Mouse (Mus musculus) R1 (cell line): ENCODE results near the gene Rnf11.
"Not testable (repeated sequence)": the region's sequence is repeated elsewhere in the genome, so short reads cannot be mapped to it uniquely, and the experiment has no call there.

ENCODE experiments used
- DNase-seq: peaks from one replicate; pipeline ENCODE4 v3.0.0-alpha.2; 2018; ENCODE audit warnings: low read depth, low spot score

Rnf11 gene

DNA sequence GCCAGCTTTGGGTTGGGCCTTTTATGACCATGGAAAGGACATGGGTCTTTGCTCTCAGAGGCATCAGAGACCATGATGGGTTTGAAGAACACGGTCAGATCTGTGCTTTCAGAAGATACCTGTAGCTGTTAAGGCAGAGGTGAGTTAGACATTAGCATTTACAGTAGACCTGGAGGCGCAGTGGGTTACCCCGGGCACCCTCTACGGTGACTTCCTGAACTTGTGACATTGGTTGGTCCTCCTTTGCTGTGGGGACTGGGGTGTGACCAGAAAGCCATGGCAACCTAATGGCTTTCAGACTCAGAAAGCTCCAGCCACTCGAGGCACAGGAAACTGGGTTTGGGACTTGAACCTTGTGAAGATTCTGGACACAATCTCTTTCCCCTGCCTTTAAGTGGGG is 72.3 kb downstream of the Rnf11 start:
- DNase-seq, result no peak

DNA sequence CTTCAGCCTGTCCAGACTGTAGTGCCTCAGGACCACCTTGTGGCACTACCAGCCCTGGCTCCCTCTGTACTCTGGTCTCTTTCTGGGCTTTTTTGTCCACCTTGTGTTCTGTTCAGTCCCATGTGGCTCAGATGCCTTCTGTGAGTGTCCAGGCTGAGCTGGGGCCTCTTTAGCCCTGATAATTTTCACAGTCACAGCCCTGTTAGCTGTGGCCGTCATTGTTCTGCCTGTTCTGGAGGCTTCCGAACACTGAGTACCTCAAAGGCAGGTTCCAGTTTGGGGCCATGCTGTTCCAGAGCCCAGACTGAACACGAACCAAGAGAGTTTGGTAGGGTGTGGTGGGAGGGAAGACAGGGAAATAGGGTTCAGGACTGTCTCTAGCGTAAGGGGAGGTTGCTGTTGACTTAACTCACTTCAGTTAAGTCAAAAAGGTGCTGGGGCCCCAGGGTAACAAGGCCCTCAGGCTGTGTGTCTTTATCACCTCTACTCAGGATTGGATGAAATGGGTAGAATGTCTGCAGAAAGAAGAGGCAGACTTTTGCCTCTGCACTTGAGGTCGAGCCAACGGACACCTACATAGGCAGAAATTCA is 73.1 kb downstream of the Rnf11 start:
- DNase-seq, result no peak

DNA sequence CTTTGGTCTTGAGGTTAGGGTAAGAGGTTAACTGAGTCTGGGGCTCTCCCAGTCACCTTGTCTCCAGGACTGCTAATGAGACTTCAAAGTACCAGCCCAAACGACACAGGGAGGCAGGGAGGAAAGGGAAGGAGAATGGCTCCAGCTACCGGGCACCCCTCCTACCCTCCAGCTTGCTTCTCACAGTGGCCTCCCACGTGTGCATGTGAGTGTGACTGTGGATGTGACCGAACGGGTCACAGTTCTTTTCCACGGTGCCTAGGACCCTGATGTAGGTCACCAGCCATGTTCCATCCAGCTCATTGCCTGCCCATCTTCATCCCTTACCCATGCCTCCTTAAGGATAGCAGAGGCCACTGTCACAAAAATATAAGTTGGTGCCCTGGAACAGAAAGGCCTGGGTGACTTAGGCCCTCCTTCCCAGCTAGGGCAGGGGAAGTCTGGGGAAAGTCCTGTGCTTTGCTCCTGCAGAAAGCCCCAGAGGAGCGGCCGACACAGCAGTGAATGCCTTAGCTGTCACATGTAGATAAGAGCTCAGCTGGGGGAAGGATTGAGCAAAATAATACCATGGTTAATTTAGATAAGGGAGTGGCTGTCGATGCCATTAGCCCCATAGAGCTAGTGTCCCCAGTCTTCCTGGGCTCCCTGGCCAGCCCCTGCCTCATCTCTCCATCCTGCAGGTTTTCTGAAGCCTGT is 73.7 kb downstream of the Rnf11 start:
- no peak for DNase-seq

GRCm38 (mm10) chr4:109407701-109408485 is 76.6 kb downstream of the Rnf11 start:
- no peak for DNase-seq

DNA sequence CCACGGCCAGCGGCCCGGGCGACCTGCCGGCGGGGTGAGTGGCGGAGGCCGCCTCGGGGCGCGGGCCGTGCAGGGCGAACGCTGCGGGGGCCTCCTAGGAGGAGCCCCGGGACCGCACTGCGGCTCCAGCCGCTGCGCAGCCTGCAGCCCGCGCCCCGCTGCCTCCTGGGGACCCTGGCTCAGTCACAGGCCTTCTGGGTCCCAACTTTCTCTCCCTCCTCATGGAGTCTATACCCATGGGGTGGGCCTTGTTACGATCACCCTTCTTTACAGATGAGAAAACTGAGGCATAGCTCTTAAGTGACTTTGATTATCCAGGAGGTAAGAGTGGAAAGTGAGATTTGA is 77.4 kb downstream of the Rnf11 start:
- peak; percentile 21 for DNase-seq

DNA sequence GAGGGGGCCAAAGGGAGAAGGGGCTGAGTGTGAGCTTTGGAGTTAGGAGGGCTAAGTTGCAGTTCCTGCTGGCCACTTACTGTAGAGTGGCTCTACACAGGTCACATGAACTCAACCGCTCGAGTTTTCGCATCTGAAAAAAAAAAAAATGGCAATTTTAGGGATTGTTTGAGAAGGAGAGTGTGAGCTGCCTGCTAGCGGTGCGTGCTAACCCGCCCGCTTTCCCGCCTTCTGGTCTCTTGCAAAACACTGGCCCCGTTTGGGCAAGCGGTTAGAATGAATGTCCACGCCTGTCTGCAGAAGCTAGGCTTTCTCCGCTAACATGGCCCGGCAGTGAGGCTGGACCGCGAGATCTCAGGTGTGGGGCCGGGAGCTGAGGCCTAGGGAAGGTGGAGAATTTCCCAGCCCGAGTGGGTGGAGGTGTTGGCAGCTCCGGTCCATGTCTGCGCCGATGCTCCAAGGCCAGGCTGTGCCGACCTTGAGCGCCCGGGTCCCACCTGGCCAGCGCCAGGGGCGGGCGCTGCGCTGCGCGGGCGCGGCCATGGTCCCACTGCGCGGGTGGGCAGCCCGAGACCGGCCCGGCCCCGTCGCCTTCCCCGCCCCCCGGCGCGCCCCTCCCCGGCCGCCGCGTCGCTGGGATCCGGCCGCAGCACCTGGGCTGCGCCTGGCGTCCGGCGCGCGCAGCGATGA is 77.9 kb downstream of the Rnf11 start, which contains the start of gene Ttc39a:
Gene Ttc39a, plus strand, starts transcription at position 138 of the 690 bp plus-strand sequence.
- peak; percentile 71 for DNase-seq

GRCm38 (mm10) chr4:109406054-109406485 is 78.5 kb downstream of the Rnf11 start:
- peak; percentile 25 for DNase-seq

- DNase-seq, result no peak
These were observed 79.1 kb downstream of the Rnf11 start for GRCm38 (mm10) chr4:109405415-109405814.

DNA sequence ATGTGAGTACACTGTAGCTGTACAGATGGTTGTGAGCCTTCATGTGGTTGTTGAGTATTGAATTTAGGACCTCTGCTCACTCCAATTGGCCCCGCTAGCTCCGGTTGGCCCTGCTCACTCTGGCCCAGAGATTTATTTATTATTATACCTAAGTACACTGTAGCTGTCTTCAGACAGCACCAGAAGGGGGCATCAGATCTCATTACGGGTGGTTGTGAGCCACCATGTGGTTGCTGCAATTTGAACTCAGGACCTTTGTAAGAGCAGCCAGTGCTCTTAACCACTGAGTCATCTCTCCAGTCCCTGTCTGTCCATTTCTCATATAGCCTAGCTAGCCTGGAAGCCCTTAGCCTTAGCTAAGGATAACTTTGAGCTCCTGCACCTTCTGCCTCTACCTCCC is 79.6 kb downstream of the Rnf11 start:
- not testable (repeated sequence) for DNase-seq

- peak; percentile 24 for DNase-seq
These were observed 83.3 kb downstream of the Rnf11 start for GRCm38 (mm10) chr4:109401176-109401689.
